Mouse (Mus musculus) embryonic fibroblast, embryonic 13.5 days (primary cell): ENCODE data around the gene Gm20388. TPM values are rescaled to one million over a fixed set of nuclear protein-coding genes. Genes with fewer than 3 reads are reported as not detected.

Experiments used
- H3K27ac ChIP-seq: 2 replicates; pipeline ENCODE4 v1.5.1; 2012; ENCODE audit warnings: low read length, control low read depth, inconsistent platforms; ENCODE audit not compliant: insufficient read depth
- H3K4me1 ChIP-seq: 2 replicates; pipeline ENCODE4 v1.6.1; 2011; ENCODE audit warnings: low read length; ENCODE audit not compliant: control insufficient read depth, insufficient read depth
- H3K4me3 ChIP-seq: 2 replicates; pipeline ENCODE4 v1.5.1; 2011; ENCODE audit warnings: mild to moderate bottlenecking, control low read depth, low read length; ENCODE audit not compliant: insufficient read depth
- CTCF ChIP-seq: IDR thresholded peaks from 2 replicates; pipeline ENCODE4 v1.5.1; 2011; ENCODE audit warnings: mild to moderate bottlenecking, control low read depth, low read length, moderate library complexity, borderline replicate concordance; ENCODE audit not compliant: insufficient read depth
- POLR2A ChIP-seq: IDR thresholded peaks from 2 replicates; pipeline ENCODE4 v1.6.1; 2011; ENCODE audit warnings: low read depth, mild to moderate bottlenecking, control low read depth, low read length, moderate library complexity
- polyA plus RNA-seq: library from polyadenylated mRNA; stranded (reverse); fragments of >200 nt; gene quantifications from 2 replicates; pipeline ENCODE4 v1.2.4, GENCODE M21; 2011; ENCODE audit warnings: low read depth; ENCODE audit not compliant: missing spikeins, insufficient read length

The Gm20388 gene
- polyA plus RNA-seq, 1 experiment: 82.8 TPM

- Histone ChIP-seq H3K27ac (no peak overlapping the region), H3K4me1 (peaks cover 3% of the 10 kb centered on the region; the same call in 1 of the 2 replicates), H3K4me3 (no peak overlapping the region)
- TF ChIP-seq POLR2A (no peak), CTCF (no peak)
These were observed 1941.8 kb downstream of the Gm20388 start for GRCm38 (mm10) chr8:121852464-121852863.

GRCm38 (mm10) chr8:121853586-121853985 is 1942.9 kb downstream of the Gm20388 start:
- H3K27ac ChIP-seq: no peak overlapping the region
- peaks cover 3% of the 10 kb centered on the region; the same call in 1 of the 2 replicates for H3K4me1 ChIP-seq
- no peak overlapping the region for H3K4me3 ChIP-seq
- TF ChIP-seq POLR2A: no peak
- no peak for TF ChIP-seq CTCF

GRCm38 (mm10) chr8:121856071-121856746 is 1945.6 kb downstream of the Gm20388 start:
- H3K4me3 ChIP-seq: no peak overlapping the region
- no peaks in the 10 kb centered on the region; the same call in 1 of the 2 replicates for H3K4me1 ChIP-seq
- no peak overlapping the region for H3K27ac ChIP-seq
- no peak for TF ChIP-seq CTCF
- TF ChIP-seq POLR2A: no peak

- no peaks in the 10 kb centered on the region for H3K4me1 ChIP-seq
- no peak overlapping the region for H3K27ac ChIP-seq
- no peak overlapping the region for H3K4me3 ChIP-seq
- TF ChIP-seq POLR2A (no peak), CTCF (no peak)
These were observed 1946.7 kb downstream of the Gm20388 start for GRCm38 (mm10) chr8:121857331-121857730.

GRCm38 (mm10) chr8:121857747-121858146 is 1947.1 kb downstream of the Gm20388 start:
- Histone ChIP-seq H3K4me3 (no peak overlapping the region), H3K27ac (no peak overlapping the region), H3K4me1 (no peaks in the 10 kb centered on the region)
- TF ChIP-seq CTCF: no peak

- no peak overlapping the region for H3K27ac ChIP-seq
- TF ChIP-seq POLR2A (no peak), CTCF (no peak)
- no peak overlapping the region for H3K4me3 ChIP-seq
- no peaks in the 10 kb centered on the region for H3K4me1 ChIP-seq
These were observed 1950.6 kb downstream of the Gm20388 start for GRCm38 (mm10) chr8:121861276-121861675.

GRCm38 (mm10) chr8:121861806-121862548 is 1951.3 kb downstream of the Gm20388 start:
- TF ChIP-seq POLR2A: no peak
- no peak for TF ChIP-seq CTCF
- Histone ChIP-seq H3K27ac (no peak overlapping the region), H3K4me1 (no peaks in the 10 kb centered on the region), H3K4me3 (no peak overlapping the region)

- Histone ChIP-seq H3K4me1 (no peaks in the 10 kb centered on the region), H3K27ac (no peak overlapping the region), H3K4me3 (no peak overlapping the region)
- TF ChIP-seq CTCF: no peak
- no peak for TF ChIP-seq POLR2A
These were observed 1954.7 kb downstream of the Gm20388 start for GRCm38 (mm10) chr8:121865356-121865755.

- H3K4me3 ChIP-seq: no peak overlapping the region
- no peaks in the 10 kb centered on the region for H3K4me1 ChIP-seq
- no peak for TF ChIP-seq CTCF
- no peak for TF ChIP-seq POLR2A
These were observed 1957.6 kb downstream of the Gm20388 start for GRCm38 (mm10) chr8:121868196-121868595.

GRCm38 (mm10) chr8:121868896-121869295 is 1958.3 kb downstream of the Gm20388 start:
- Histone ChIP-seq H3K4me3 (no peak overlapping the region), H3K27ac (no peak overlapping the region), H3K4me1 (no peaks in the 10 kb centered on the region)
- TF ChIP-seq POLR2A (no peak), CTCF (no peak)

More at GRCm38 (mm10) chr8:121868196-121868595, 1957.6 kb downstream of the Gm20388 start:
- H3K27ac ChIP-seq: no peak overlapping the region
